Comparison of ENCODE assay signal across 29 mouse cellular contexts in the genomic region with DNA sequence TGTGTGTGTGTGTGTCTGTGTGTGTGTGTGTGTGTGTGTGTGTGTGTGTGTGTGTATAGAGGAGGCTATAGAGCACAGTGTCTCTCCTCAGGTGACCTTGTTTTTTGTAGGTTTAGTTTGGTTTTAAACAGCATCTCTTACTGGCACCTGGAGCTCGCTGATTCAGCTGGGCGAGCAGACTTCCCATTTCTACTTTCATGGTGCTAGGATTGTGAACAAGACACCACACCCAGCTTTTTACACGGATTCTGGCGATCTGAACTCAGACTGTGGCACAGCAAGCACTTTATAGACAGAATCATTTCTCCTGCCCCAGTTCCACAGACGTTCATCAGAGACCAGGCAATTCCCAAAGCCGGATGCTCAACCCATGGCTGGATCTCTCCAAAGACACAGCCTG.
A peak's percentile ranks its signal among the peaks of the same experiment; 100 is the strongest.
DNase-seq lines count a peak whose midpoint lies in the region; ATAC-seq and TF ChIP-seq lines count a peak whose summit lies in the region.
"Had no signal": no experiment of that assay in that cellular context is flagged by ENCODE, and none has a peak within 500 bp of the region (broad histone marks: within the 10 kb centered on the region; RNA-seq: fewer than 3 reads in every experiment).

No protein-coding gene starts in this region.

- WGBS in bone marrow, adult 2 months, result 43% methylated on average over 6 of the region's 6 CpGs
- WGBS in spleen, adult 2 months, result 35% methylated on average over 6 of the region's 6 CpGs

- peak; percentile 20; the same call in 1 of the 2 replicates for ATAC-seq in monocyte, adult 5-6 weeks (replicated peaks; ENCODE audit: insufficient number of reproducible peaks, low FRiP score, low TSS enrichment, poor library complexity, severe bottlenecking)
- ATAC-seq in erythroblast, adult 5-6 weeks (replicated peaks; ENCODE audit: low FRiP score, poor library complexity, severe bottlenecking), result no peak
- ATAC-seq: inflammation-experienced regulatory T-cells, adult 6 months; midbrain, embryonic 13.5 days; Patski had no signal

- peaks cover 7% of the 10 kb centered on the region for H3K4me1 ChIP-seq in bone marrow, adult 2 months (ENCODE audit: control insufficient read depth, insufficient read depth, low read length)
- peaks cover 21% of the 10 kb centered on the region for H3K4me1 ChIP-seq in spleen, adult 2 months (ENCODE audit: control insufficient read depth, insufficient read depth, insufficient read length)
- H3K4me1 ChIP-seq: heart, embryonic 13.5 days; hindbrain, embryonic 15.5 days; liver, embryonic 15.5 days; lung, embryonic 15.5 days; midbrain, embryonic 13.5 days had no signal

- peak; percentile 64 to 73 for DNase-seq in B cell, adult 2 months
- peak; percentile 46 to 63 for DNase-seq in spleen, adult 2 months (ENCODE audit: low read depth in 1 of 2, low spot score in 2 of 2)
- DNase-seq in adrenal gland, adult 8-10 months, result no peak
- DNase-seq in cerebellum, postnatal 4 days (ENCODE audit: low spot score in 2 of 2), result no peak
- DNase-seq: adrenal gland, postnatal 25 days; cerebellum, adult 18-20 months; cerebellum, postnatal 14 days; gastrocnemius, postnatal 36 days; heart, postnatal 10 days; kidney, adult 11 months; kidney, postnatal 14 days; layer of hippocampus, adult 9-11 months; liver; retina, postnatal 1 day; thymus, adult 18-20 months had no signal

- H3K4me3 ChIP-seq in bone marrow, adult 2 months (replicated peaks; ENCODE audit: control insufficient read depth, low read depth, low read length), result no peak overlapping the region
- no peak overlapping the region for H3K4me3 ChIP-seq in spleen, adult 2 months (ENCODE audit: extremely low read depth, insufficient read depth, insufficient read length)
- H3K4me3 ChIP-seq: embryonic facial prominence, embryonic 12.5 days; forebrain, embryonic 10.5 days; heart, embryonic 13.5 days; hindbrain, embryonic 10.5 days; hindbrain, embryonic 15.5 days; liver, embryonic 15.5 days; lung, embryonic 15.5 days; midbrain, embryonic 13.5 days had no signal

- TF ChIP-seq POLR2A in bone marrow, adult 2 months (IDR thresholded peaks at IDR 0.05; ENCODE audit: borderline replicate concordance, control insufficient read depth, low read depth, low read length), result no peak
- TF ChIP-seq POLR2A in spleen, adult 2 months (IDR thresholded peaks at IDR 0.05; ENCODE audit: low read depth, low read length), result no peak

- no peak for TF ChIP-seq CTCF in bone marrow, adult 2 months (IDR thresholded peaks at IDR 0.05; ENCODE audit: control insufficient read depth, insufficient read depth, low read length)
- TF ChIP-seq CTCF in spleen, adult 2 months (IDR thresholded peaks at IDR 0.05; ENCODE audit: extremely low read depth, insufficient read depth, insufficient read length, insufficient replicate concordance), result no peak

- H3K27me3 ChIP-seq in spleen, adult 2 months (ENCODE audit: control insufficient read depth, insufficient read depth, low read length), result no peaks in the 10 kb centered on the region
- H3K27me3 ChIP-seq: embryonic facial prominence, embryonic 12.5 days; midbrain, embryonic 13.5 days; Patski had no signal

- H3K27ac ChIP-seq in bone marrow, adult 2 months (ENCODE audit: control insufficient read depth, insufficient read depth, low read depth, low read length, poor library complexity), result peak overlapping the region; percentile 59
- H3K27ac ChIP-seq in spleen, adult 2 months (ENCODE audit: insufficient read depth, low read length), result peak overlapping the region; percentile 88
- H3K27ac ChIP-seq: embryonic facial prominence, embryonic 12.5 days; forebrain, embryonic 10.5 days; heart, embryonic 13.5 days; hindbrain, embryonic 10.5 days; hindbrain, embryonic 15.5 days; liver, embryonic 15.5 days; lung, embryonic 15.5 days; midbrain, embryonic 13.5 days; stomach, postnatal 0 days had no signal

- H3K36me3 ChIP-seq in spleen, adult 2 months (ENCODE audit: control insufficient read depth, insufficient read depth, low read length), result no peaks in the 10 kb centered on the region
- H3K36me3 ChIP-seq: embryonic facial prominence, embryonic 12.5 days; forebrain, embryonic 10.5 days; heart, embryonic 13.5 days; hindbrain, embryonic 10.5 days; hindbrain, embryonic 15.5 days; liver, embryonic 15.5 days; lung, embryonic 15.5 days; midbrain, embryonic 13.5 days had no signal

Comparison
In these comparisons a context has a peak if more than half of its experiments do, and no peak if none do; other contexts are left out.
1. DNase-seq: peak in B cell, adult 2 months (2 of 2) and spleen, adult 2 months (2 of 2); none in adrenal gland, adult 8-10 months (single experiment) and cerebellum, postnatal 4 days (0 of 2).